Mouse (Mus musculus): ENCODE results near the gene Mlph. TPM values are rescaled to one million over a fixed set of nuclear protein-coding genes. Genes with fewer than 3 reads are reported as not detected.

The Mlph gene
- total and polyA plus RNA-seq, 2 experiments = 0.27 to 0.37 TPM

DNA sequence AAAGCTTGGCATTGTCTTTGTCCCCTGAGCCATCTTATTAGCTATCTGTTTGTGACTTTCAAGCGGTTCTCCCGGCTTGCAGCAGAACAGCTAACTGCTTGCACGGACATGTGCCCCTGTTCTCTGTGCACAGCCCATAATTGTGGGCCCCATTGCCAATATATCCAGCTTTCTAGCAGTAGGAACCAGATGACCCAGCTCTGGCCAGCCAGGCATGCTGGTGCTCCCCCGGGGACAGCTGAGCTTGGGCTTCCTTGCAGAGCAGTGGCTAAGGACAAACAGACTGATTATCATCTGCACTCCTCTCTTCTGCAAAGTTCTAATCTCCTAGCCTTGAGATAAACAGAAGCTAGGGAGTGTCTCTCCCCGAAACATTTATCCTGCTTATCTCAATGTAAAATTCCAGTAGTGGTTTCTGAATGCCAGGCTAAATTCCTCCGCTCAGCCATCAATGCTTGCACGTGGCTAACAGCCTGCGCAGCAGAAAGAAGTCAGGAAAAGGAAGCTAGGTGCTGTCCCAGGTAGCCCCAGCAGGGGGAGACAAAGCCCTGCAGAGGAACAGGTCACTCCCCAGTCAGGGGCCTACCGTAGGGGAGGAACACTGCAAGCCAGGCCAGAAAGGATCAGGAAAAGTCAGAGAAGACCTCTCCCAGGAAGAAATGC is 58.2 kb downstream of the Mlph start:
- 0 out of 2 replicates have a peak, but pooled peaks cover 4% of the 10 kb centered on the region for H3K79me2 ChIP-seq (ENCODE audit: control insufficient read depth, insufficient read depth, low read length)
- H3K4me3 ChIP-seq (ENCODE audit: insufficient read depth, low read depth, low read length) = no peak overlapping the region
- peak; percentile 53 for DNase-seq (ENCODE audit: extremely low read depth, low read depth, low spot score)
- no peak overlapping the region for H3K27ac ChIP-seq (replicated peaks; ENCODE audit: insufficient read depth, low read depth, low read length)
- no peak overlapping the region for H3K9ac ChIP-seq (ENCODE audit: low read depth, low read length)
- 24% methylated on average over 9 of the region's 9 CpGs for WGBS
- no peaks in the 10 kb centered on the region for H3K27me3 ChIP-seq (ENCODE audit: control insufficient read depth, insufficient read depth, low read length)
- H3K36me3 ChIP-seq (ENCODE audit: control insufficient read depth, insufficient read depth, low read length) = no peaks in the 10 kb centered on the region
- H3K4me1 ChIP-seq (ENCODE audit: control insufficient read depth, insufficient read depth, low read length) = peaks cover 10% of the 10 kb centered on the region
- peak; percentile 98 for TF ChIP-seq CTCF (IDR thresholded peaks at IDR 0.05; ENCODE audit: low read depth, low read length)
- TF ChIP-seq POLR2A (IDR thresholded peaks at IDR 0.05; ENCODE audit: extremely low read depth, insufficient read depth, low read length) = no peak

DNA sequence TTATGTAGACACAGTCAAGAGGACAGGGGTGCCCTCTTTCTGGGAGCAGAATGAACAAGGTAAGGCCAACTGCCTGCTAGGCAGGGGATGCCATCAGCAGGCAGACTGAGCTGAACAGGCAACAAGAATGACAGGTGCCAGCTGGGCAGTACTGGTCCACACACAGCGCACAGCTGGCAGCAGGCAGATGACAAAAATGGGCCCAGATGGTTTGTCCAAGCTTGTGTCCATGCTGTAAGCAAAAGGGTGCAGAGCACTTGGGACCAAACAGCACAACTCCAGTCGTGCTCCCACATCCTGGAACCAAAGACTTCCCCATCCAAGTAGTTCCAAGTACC is 58.7 kb downstream of the Mlph start:
- no peak overlapping the region for H3K9ac ChIP-seq (ENCODE audit: low read depth, low read length)
- no peak overlapping the region for H3K4me3 ChIP-seq (ENCODE audit: insufficient read depth, low read depth, low read length)
- TF ChIP-seq CTCF (IDR thresholded peaks at IDR 0.05; ENCODE audit: low read depth, low read length) = no peak
- no peaks in the 10 kb centered on the region for H3K27me3 ChIP-seq (ENCODE audit: control insufficient read depth, insufficient read depth, low read length)
- no peaks in the 10 kb centered on the region for H3K36me3 ChIP-seq (ENCODE audit: control insufficient read depth, insufficient read depth, low read length)
- peaks cover 7% of the 10 kb centered on the region for H3K4me1 ChIP-seq (ENCODE audit: control insufficient read depth, insufficient read depth, low read length)
- no peak for DNase-seq (ENCODE audit: extremely low read depth, low read depth, low spot score)
- 0 out of 2 replicates have a peak, but pooled peaks cover 4% of the 10 kb centered on the region for H3K79me2 ChIP-seq (ENCODE audit: control insufficient read depth, insufficient read depth, low read length)
- 83% methylated on average over 2 of the region's 2 CpGs for WGBS
- no peak overlapping the region for H3K27ac ChIP-seq (replicated peaks; ENCODE audit: insufficient read depth, low read depth, low read length)

GRCm38 (mm10) chr1:90974906-90975649 is 60.2 kb downstream of the Mlph start:
- no peaks in the 10 kb centered on the region for H3K4me1 ChIP-seq (ENCODE audit: control insufficient read depth, insufficient read depth, low read length)
- no peak overlapping the region for H3K9ac ChIP-seq (ENCODE audit: low read depth, low read length)
- 76% methylated on average over 12 of the region's 12 CpGs for WGBS
- H3K36me3 ChIP-seq (ENCODE audit: control insufficient read depth, insufficient read depth, low read length) = no peaks in the 10 kb centered on the region
- no peak for TF ChIP-seq CTCF (IDR thresholded peaks at IDR 0.05; ENCODE audit: low read depth, low read length)
- TF ChIP-seq POLR2A (IDR thresholded peaks at IDR 0.05; ENCODE audit: extremely low read depth, insufficient read depth, low read length) = no peak
- H3K27me3 ChIP-seq (ENCODE audit: control insufficient read depth, insufficient read depth, low read length) = no peaks in the 10 kb centered on the region
- H3K79me2 ChIP-seq (ENCODE audit: control insufficient read depth, insufficient read depth, low read length) = no peaks in the 10 kb centered on the region
- no peak overlapping the region for H3K4me3 ChIP-seq (ENCODE audit: insufficient read depth, low read depth, low read length)
- H3K27ac ChIP-seq (replicated peaks; ENCODE audit: insufficient read depth, low read depth, low read length) = no peak overlapping the region
- no peak for DNase-seq (ENCODE audit: extremely low read depth, low read depth, low spot score)

DNA sequence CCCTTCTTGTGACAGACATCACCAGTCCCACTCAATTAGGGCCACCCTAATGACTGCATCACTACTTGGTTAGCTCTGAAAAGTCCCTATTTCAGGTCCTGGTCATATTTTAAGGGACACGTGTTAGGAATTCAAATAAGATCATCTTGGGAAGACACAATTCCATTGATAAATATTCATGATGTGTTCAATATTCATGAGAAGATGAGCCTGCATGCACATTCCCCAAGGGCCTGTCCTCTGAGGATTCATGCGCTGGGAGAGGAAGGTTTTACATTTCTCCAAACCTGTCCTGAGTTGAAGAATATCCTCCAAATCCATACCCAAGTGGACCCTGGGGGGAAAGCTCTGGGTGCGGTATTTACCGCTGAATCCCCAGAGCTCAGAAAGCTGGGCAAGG is 61.1 kb downstream of the Mlph start:
- Histone ChIP-seq H3K4me3 (ENCODE audit: insufficient read depth, low read depth, low read length) (no peak overlapping the region), H3K27ac (replicated peaks; ENCODE audit: insufficient read depth, low read depth, low read length) (no peak overlapping the region), H3K4me1 (ENCODE audit: control insufficient read depth, insufficient read depth, low read length) (no peaks in the 10 kb centered on the region), H3K36me3 (ENCODE audit: control insufficient read depth, insufficient read depth, low read length) (no peaks in the 10 kb centered on the region), H3K9ac (ENCODE audit: low read depth, low read length) (no peak overlapping the region), H3K27me3 (ENCODE audit: control insufficient read depth, insufficient read depth, low read length) (no peaks in the 10 kb centered on the region), H3K79me2 (ENCODE audit: control insufficient read depth, insufficient read depth, low read length) (no peaks in the 10 kb centered on the region)
- no peak for DNase-seq (ENCODE audit: extremely low read depth, low read depth, low spot score)
- WGBS = 93% methylated on average over 4 of the region's 4 CpGs
- TF ChIP-seq CTCF (IDR thresholded peaks at IDR 0.05; ENCODE audit: low read depth, low read length) (no peak), POLR2A (IDR thresholded peaks at IDR 0.05; ENCODE audit: extremely low read depth, insufficient read depth, low read length) (no peak)

GRCm38 (mm10) chr1:90980638-90981330 is 65.9 kb downstream of the Mlph start:
- Histone ChIP-seq H3K4me1 (ENCODE audit: control insufficient read depth, insufficient read depth, low read length) (no peaks in the 10 kb centered on the region), H3K27me3 (ENCODE audit: control insufficient read depth, insufficient read depth, low read length) (no peaks in the 10 kb centered on the region), H3K79me2 (ENCODE audit: control insufficient read depth, insufficient read depth, low read length) (no peaks in the 10 kb centered on the region), H3K4me3 (ENCODE audit: insufficient read depth, low read depth, low read length) (no peak overlapping the region), H3K9ac (ENCODE audit: low read depth, low read length) (no peak overlapping the region), H3K36me3 (ENCODE audit: control insufficient read depth, insufficient read depth, low read length) (no peaks in the 10 kb centered on the region), H3K27ac (replicated peaks; ENCODE audit: insufficient read depth, low read depth, low read length) (no peak overlapping the region)
- DNase-seq (ENCODE audit: extremely low read depth, low read depth, low spot score) = no peak
- WGBS = 69% methylated on average over 10 of the region's 10 CpGs
- TF ChIP-seq POLR2A (IDR thresholded peaks at IDR 0.05; ENCODE audit: extremely low read depth, insufficient read depth, low read length) = no peak
- TF ChIP-seq CTCF (IDR thresholded peaks at IDR 0.05; ENCODE audit: low read depth, low read length) = no peak

Measured in liver, adult 2 months (tissue).